Mouse (Mus musculus): ENCODE data around the gene Fgfr2. TPM values are rescaled to one million over a fixed set of nuclear protein-coding genes. Genes with fewer than 3 reads are reported as not detected.

The Fgfr2 gene
- total and polyA plus RNA-seq, 2 experiments from 2014 or later = 12.1 to 32.6 TPM

DNA sequence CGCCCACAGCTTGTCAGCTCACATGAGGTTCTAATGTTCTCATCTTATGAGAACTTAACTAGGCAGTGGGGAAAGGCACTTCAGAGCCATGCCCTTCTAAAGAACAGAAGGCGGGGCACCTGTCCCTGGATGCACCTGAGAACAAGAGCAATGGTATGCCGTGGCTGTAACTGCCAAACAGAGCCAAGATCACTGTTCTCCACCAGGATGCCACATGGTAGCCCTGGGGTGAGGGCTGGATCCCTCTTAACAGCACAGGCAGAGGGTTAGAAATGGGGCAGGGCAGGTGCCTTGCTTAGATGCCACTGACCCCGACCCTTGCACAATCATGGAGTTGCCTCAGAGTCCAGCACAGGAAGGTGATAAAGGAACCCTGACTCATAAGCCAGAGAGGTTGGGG is 2903.3 kb downstream of the Fgfr2 start:
- 97% methylated on average over 4 of the region's 4 CpGs for WGBS
- Histone ChIP-seq H3K9ac (replicated peaks; ENCODE audit: low read length, poor library complexity, severe bottlenecking) (no peak overlapping the region), H3K9me3 (ENCODE audit: low read length) (no peaks in the 10 kb centered on the region), H3K27ac (ENCODE audit: low read depth, low read length) (no peak overlapping the region), H3K4me1 (ENCODE audit: insufficient read depth, low read length) (no peaks in the 10 kb centered on the region; the same call in none of the 2 replicates), H3K27me3 (ENCODE audit: insufficient read depth, low read length) (no peaks in the 10 kb centered on the region), H3K36me3 (ENCODE audit: insufficient read depth, low read length) (0 out of 2 replicates have a peak, but pooled peaks cover 2% of the 10 kb centered on the region), H3K4me3 (ENCODE audit: low read depth, low read length) (no peak overlapping the region), H3K4me2 (ENCODE audit: low read depth, low read length, poor library complexity, severe bottlenecking) (no peak overlapping the region)
- no peak for ATAC-seq (ENCODE audit: low FRiP score)
- no peak for DNase-seq (ENCODE audit: low spot score)
- no peak for TF ChIP-seq CTCF (IDR thresholded peaks at IDR 0.05)

DNA sequence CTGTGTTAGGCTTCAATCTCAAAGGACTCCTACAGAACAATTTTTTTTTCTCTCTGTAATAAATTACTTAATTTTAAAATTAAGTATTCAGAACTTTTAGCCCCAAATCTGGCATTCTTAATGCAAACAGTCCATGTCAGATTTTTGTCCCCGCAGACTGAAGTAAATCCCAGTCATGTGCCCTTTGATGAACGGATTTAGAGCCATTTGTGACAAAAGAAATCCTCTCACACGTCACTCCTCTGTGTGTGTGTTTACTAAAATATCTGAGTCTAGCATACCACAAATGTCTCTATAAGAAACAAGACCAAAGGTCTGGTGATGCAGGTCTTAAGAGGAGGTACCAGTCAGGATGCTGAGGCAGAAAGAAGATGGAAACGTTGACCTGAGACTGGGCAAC is 2906.9 kb downstream of the Fgfr2 start:
- Histone ChIP-seq H3K27ac (ENCODE audit: low read depth, low read length) (no peak overlapping the region), H3K4me1 (ENCODE audit: insufficient read depth, low read length) (no peaks in the 10 kb centered on the region; the same call in 1 of the 2 replicates), H3K4me3 (ENCODE audit: low read depth, low read length) (no peak overlapping the region), H3K9me3 (ENCODE audit: low read length) (no peaks in the 10 kb centered on the region), H3K27me3 (ENCODE audit: insufficient read depth, low read length) (no peaks in the 10 kb centered on the region; the same call in 1 of the 2 replicates), H3K36me3 (ENCODE audit: insufficient read depth, low read length) (0 out of 2 replicates have a peak, but pooled peaks cover 2% of the 10 kb centered on the region), H3K4me2 (ENCODE audit: low read depth, low read length, poor library complexity, severe bottlenecking) (no peak overlapping the region), H3K9ac (replicated peaks; ENCODE audit: low read length, poor library complexity, severe bottlenecking) (no peak overlapping the region)
- TF ChIP-seq CTCF (IDR thresholded peaks at IDR 0.05) = no peak
- 19% methylated on average over 4 of the region's 4 CpGs for WGBS
- ATAC-seq (ENCODE audit: low FRiP score) (no peak), DNase-seq (ENCODE audit: low spot score) (no peak)

DNA sequence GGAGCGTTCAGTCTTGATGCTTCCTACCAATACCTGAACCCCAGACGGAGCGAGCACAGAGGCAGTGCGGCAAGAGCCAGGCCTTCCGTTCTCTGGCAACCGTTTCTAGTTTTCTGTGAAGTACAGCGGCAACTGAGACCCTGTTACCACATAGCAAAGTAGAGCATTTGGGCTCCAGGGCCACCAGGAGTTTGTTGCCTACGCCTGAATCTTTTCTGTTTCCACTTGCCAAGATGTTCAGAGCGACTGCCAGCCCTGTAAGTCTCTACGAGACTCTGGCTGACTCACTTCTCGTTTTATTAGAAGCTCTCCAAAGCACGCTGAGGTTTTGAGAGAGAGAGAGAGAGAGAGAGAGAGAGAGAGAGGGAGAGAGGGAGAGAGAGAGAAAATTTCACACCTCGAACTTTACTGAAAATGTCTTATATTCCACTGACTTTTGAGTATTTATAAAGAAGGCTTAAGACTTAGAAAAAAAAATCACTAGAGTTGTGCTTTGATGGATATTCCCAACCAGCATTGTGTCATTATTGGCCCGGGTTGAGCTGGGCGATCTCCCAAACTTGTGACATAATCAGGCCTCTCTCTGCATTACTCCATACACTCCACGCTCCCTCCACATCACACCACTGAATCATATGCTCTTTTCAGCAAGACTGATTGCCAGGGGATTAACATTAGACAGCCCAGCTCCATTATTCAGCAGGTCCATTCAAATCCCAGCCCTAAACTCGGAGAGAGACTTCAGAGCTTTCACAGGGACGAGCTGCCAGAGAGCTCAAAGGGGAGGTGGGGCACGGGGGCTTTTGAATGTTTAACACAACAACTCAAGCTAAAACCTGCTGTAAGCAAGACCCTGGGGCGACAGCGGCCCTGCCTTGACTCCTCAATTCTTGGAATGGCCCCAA is 2907.6 kb downstream of the Fgfr2 start:
- 26% methylated on average over 21 of the region's 21 CpGs for WGBS
- Histone ChIP-seq H3K27me3 (ENCODE audit: insufficient read depth, low read length) (no peaks in the 10 kb centered on the region; the same call in 1 of the 2 replicates), H3K4me1 (ENCODE audit: insufficient read depth, low read length) (no peaks in the 10 kb centered on the region; the same call in 1 of the 2 replicates), H3K9ac (replicated peaks; ENCODE audit: low read length, poor library complexity, severe bottlenecking) (no peak overlapping the region), H3K4me2 (ENCODE audit: low read depth, low read length, poor library complexity, severe bottlenecking) (no peak overlapping the region), H3K36me3 (ENCODE audit: insufficient read depth, low read length) (0 out of 2 replicates have a peak, but pooled peaks cover 2% of the 10 kb centered on the region), H3K4me3 (ENCODE audit: low read depth, low read length) (no peak overlapping the region), H3K27ac (ENCODE audit: low read depth, low read length) (0 out of 2 replicates have a peak overlapping the region, but pooled peaks have one; percentile 32), H3K9me3 (ENCODE audit: low read length) (no peaks in the 10 kb centered on the region)
- peak; percentile 73 for ATAC-seq (ENCODE audit: low FRiP score)
- no peak for TF ChIP-seq CTCF (IDR thresholded peaks at IDR 0.05)
- peak; percentile 72 for DNase-seq (ENCODE audit: low spot score)

DNA sequence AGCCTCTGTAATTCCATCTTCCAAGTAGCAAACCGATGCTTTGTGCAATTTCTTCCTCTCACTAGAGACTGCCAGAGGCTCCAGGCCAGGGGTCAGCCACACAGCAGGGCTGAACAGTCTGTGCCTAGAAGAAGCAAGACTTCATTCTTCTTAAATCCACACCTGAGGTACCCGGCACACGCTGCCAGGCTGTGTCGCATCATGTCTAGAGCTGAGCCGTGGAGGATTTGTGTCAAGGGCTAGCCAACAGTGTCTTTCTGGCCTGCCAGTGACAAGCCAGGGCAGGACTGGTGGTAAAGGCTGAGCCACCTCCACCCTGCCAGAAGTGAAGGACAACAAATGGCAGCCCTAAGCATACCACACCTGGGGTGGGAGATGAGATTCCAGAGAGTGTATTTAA is 2910.0 kb downstream of the Fgfr2 start:
- H3K9me3 ChIP-seq (ENCODE audit: low read length) = no peaks in the 10 kb centered on the region
- H3K4me1 ChIP-seq (ENCODE audit: insufficient read depth, low read length) = no peaks in the 10 kb centered on the region; the same call in 1 of the 2 replicates
- DNase-seq (ENCODE audit: low spot score) = no peak
- H3K27ac ChIP-seq (ENCODE audit: low read depth, low read length) = no peak overlapping the region
- H3K36me3 ChIP-seq (ENCODE audit: insufficient read depth, low read length) = no peaks in the 10 kb centered on the region
- ATAC-seq (ENCODE audit: low FRiP score) = no peak
- H3K4me2 ChIP-seq (ENCODE audit: low read depth, low read length, poor library complexity, severe bottlenecking) = no peak overlapping the region
- TF ChIP-seq CTCF (IDR thresholded peaks at IDR 0.05) = no peak
- H3K27me3 ChIP-seq (ENCODE audit: insufficient read depth, low read length) = no peaks in the 10 kb centered on the region; the same call in 1 of the 2 replicates
- H3K9ac ChIP-seq (replicated peaks; ENCODE audit: low read length, poor library complexity, severe bottlenecking) = no peak overlapping the region
- H3K4me3 ChIP-seq (ENCODE audit: low read depth, low read length) = no peak overlapping the region
- 80% methylated on average over 5 of the region's 5 CpGs for WGBS

DNA sequence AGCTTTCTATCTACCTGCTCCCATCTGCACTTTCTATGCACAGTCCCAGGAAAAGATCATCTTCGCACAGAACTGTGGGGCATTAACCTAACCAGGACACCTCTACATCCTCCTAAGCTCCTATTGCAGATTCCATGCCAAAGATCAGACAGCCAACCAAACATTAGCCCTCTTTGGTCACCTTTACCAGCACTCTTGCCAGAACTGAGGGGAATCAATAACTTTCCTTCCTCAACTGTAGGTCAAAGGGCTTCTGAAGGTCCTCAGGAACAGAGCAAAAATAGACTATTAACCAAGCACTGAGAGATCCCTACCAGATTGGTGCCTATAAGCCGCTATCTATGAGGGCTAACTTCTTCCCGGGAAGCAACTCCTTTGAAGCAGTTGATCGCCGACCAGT is 2911.7 kb downstream of the Fgfr2 start:
- DNase-seq (ENCODE audit: low spot score) (no peak), ATAC-seq (ENCODE audit: low FRiP score) (no peak)
- Histone ChIP-seq H3K4me3 (ENCODE audit: low read depth, low read length) (no peak overlapping the region), H3K27ac (ENCODE audit: low read depth, low read length) (no peak overlapping the region), H3K4me2 (ENCODE audit: low read depth, low read length, poor library complexity, severe bottlenecking) (no peak overlapping the region), H3K4me1 (ENCODE audit: insufficient read depth, low read length) (no peaks in the 10 kb centered on the region; the same call in 1 of the 2 replicates), H3K27me3 (ENCODE audit: insufficient read depth, low read length) (no peaks in the 10 kb centered on the region; the same call in 1 of the 2 replicates), H3K9me3 (ENCODE audit: low read length) (no peaks in the 10 kb centered on the region), H3K9ac (replicated peaks; ENCODE audit: low read length, poor library complexity, severe bottlenecking) (no peak overlapping the region), H3K36me3 (ENCODE audit: insufficient read depth, low read length) (no peaks in the 10 kb centered on the region)
- WGBS = 54% methylated on average over 5 of the region's 5 CpGs
- TF ChIP-seq CTCF (IDR thresholded peaks at IDR 0.05) = no peak

DNA sequence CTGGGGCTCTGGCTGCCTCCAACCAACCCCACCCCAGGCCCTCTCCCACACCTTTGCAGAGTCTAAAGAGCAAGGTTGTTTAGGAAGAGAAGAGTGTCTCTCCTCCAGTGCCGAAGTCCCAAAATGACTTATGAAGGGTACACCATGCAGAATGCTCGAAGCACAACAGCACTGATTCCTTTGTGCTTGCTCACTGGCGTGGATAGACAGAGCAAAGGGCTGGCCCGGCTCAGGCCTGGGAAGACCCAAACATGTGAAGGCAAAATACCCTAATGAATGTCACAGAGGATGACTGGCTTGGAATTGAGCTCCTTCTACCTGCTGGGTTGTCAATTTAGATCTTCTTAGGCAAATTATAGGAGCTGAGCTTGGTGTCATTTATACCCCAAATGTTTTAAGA is 2914.5 kb downstream of the Fgfr2 start:
- Histone ChIP-seq H3K4me2 (ENCODE audit: low read depth, low read length, poor library complexity, severe bottlenecking) (no peak overlapping the region), H3K9ac (replicated peaks; ENCODE audit: low read length, poor library complexity, severe bottlenecking) (no peak overlapping the region), H3K9me3 (ENCODE audit: low read length) (no peaks in the 10 kb centered on the region), H3K27me3 (ENCODE audit: insufficient read depth, low read length) (no peaks in the 10 kb centered on the region), H3K36me3 (ENCODE audit: insufficient read depth, low read length) (no peaks in the 10 kb centered on the region), H3K4me3 (ENCODE audit: low read depth, low read length) (no peak overlapping the region), H3K27ac (ENCODE audit: low read depth, low read length) (no peak overlapping the region), H3K4me1 (ENCODE audit: insufficient read depth, low read length) (no peaks in the 10 kb centered on the region)
- WGBS = 54% methylated on average over 4 of the region's 4 CpGs
- no peak for TF ChIP-seq CTCF (IDR thresholded peaks at IDR 0.05)
- ATAC-seq (ENCODE audit: low FRiP score) (no peak), DNase-seq (ENCODE audit: low spot score) (no peak)

Measured in midbrain, postnatal 0 days (tissue).